Mouse (Mus musculus): ENCODE results near the gene Prok1. TPM values are rescaled to one million over a fixed set of nuclear protein-coding genes. Genes with fewer than 3 reads are reported as not detected.

The Prok1 gene
- polyA plus RNA-seq, 1 experiment, result 0.04 TPM

DNA sequence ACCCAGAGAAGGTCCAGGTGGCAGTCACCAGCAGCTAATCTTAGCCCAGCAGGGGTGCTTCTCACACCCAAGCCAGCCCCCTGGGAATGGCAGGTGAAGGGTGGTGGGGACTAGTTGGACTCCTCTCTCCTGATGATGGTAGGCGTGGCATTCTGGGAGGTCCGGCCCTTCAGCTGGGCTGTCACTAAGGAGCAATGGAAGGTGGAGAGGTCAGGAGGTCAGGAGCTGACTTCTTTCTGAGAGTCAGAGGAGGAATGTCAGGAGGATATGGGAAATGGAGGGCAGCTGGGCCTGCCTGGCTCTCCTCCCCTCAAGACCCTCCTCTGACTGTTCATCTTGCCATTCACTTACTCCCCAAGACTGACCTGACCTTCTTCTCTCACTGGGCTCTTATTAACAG is 1.5 kb downstream of the Prok1 start:
- DNase-seq (ENCODE audit: low spot score), result no peak

DNA sequence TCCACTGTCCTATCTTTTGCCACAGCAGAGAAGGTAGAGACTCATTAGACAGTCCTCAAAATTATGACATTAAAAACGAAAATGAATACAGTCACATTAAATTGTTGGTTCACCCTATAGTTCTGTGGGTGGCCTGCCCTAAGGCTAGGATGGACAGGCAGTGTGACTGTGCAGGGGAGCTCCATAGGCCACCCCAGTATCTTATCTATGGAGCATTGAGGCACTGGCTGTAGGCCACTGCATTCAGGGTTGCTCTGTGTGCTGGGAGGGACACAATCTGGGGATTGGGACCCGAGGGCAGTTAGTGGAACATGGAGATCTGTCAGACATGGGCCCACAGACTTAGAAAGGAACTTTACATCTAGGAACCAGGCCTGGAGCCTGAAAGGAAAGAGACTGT is 5.6 kb downstream of the Prok1 start:
- no peak for DNase-seq (ENCODE audit: low spot score)

DNA sequence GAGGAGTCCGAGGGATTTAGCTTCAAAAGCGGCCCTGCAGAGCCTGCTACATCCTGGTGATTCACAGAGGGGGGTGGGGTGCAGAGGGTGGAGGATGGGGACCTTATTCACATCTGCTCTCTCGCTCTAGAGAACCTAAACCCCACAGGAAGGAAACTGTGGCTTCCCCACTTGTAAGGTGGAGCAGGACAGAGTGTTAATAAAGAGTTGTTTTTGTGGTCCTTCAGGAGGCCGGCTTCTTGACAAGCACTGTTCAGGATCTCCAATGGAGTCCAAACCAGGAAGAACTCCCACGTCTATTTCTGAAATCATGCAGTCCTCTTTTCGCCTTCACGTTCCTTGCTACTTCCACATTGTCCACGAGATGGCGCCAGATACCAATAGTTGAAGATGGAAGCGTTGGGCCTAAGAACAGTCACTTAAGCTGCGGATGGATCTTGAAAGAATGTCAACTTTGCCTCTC is 6.1 kb downstream of the Prok1 start:
- DNase-seq (ENCODE audit: low spot score), result peak; percentile 58

- no peak for DNase-seq (ENCODE audit: low spot score)
Measured at GRCm38 (mm10) chr3:107231202-107231601, 8.3 kb downstream of the Prok1 start.

DNA sequence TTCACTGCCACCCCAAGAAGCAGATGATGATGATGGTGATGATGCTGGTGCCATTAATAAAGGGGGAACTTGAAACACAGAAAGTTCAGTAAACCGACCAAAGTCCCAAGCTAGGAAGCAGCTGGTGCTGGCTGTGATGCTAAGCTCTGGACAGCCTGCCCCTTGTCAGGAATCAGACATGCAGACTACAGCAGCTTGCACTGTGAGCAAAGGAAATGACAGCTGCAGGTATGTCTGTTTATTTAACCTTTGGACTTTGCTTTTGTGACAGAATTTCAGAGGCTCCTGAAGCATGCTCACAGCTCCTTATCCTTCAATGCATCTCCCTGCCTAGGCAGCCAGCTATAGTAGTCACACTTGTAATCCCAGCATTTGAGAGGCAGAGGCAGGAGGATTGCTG is 9.0 kb downstream of the Prok1 start, which contains the start of gene A630076J17Rik:
Gene A630076J17Rik (plus strand): TSS at position 88 of the 400 bp plus-strand sequence.
- no peak for DNase-seq (ENCODE audit: low spot score)

GRCm38 (mm10) chr3:107229822-107230221 is 9.7 kb downstream of the Prok1 start:
- no peak for DNase-seq (ENCODE audit: low spot score)

DNA sequence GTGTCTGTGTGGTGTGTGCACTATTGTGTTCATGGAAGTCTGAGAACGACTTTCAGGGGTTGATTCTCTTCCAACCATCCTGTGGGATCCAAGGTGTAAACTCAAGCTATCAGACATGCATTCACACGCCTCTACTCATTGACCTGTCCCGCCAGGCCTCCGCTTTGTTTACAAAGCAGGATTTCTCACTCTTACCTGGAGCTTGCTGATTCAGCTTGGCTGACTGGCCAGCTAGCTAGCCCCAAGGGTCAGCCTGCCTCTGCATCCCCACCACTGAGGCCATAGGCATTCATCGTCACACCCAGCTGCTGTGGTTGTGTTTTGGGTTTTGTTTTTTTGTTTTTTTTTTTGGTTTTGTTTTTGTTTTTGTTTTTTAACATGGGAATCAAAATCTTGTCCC is 10.3 kb downstream of the Prok1 start:
- DNase-seq (ENCODE audit: low spot score), result no peak

DNA sequence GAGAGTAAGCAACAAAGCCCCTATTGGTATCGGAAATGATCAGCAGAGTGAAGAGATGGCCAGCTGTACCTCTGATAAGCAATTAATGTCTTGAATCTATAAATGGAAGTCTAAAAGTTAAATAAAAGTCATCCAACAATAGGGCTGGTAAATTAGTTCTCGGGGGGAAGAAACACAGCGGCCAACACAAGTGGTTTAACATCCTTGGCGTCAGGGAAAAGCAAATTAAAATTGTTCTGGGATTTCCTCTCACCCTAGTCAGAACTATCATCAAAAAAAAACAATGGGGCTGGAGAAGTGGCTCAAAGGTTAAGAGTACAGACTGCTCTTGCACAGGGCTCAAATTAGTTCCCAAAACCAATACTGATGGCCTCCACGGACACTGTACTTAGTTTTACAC is 13.7 kb downstream of the Prok1 start:
- no peak for DNase-seq (ENCODE audit: low spot score)

DNA sequence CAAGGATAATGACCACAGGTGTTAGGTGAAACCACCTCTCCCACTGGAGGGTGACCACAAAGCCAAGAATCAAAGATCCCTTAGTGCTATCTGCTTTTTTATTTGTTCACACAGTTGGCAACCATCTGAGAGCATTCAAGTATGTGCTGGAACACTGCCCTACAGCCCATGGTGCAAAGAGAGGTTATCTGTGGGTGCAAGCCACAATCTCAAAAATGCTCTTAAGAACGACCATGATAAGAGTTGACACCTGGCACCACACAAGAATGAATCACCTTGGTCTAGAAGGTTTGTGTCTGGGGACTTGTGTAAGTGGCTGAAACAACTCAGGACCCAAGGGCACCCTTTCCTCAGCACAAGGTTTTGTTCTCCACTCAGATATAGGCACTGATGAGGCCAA is 16.3 kb downstream of the Prok1 start:
- no peak for DNase-seq (ENCODE audit: low spot score)

DNA sequence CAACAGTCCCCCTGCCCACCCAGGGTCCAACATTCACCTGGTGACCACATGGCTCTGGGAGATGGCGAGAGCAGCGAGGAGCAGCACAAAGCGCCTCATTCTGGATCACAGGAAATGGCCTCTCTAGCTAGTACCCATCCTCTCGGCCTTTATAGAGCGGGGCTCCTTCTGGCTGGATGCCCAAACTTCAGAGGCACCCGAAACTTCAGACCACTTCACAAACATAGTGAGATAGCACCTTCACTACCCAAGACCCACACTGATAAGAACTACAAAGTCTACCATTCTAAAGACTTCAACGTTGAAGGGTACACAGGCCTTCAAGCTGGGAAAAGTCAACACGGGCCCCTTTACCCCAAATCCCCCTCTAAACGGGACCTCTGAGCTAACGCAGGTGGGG is 17.9 kb downstream of the Prok1 start, which contains the start of gene Cym:
Gene Cym (minus strand): TSS at position 125 of the 400 bp plus-strand sequence.
- no peak for DNase-seq (ENCODE audit: low spot score)

DNA sequence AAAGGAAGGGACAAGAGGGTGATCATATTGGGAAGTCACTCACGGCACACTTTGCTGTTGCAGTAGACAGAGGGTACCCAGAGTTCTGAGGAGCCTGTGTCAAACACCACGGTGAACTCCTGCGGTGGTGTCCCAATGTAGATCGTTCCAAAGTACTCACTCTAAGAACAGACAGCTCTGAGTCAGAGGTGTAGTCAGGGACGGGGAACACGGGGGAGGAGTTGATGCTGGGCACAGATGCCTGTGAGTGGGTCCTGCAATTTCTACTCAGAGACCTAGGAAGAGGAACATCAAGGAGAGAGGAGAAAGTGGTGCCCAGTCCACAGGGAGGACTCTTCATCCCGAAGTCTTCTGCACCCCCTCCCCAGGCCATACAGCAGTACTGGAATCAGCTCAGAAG is 20.9 kb downstream of the Prok1 start:
- DNase-seq (ENCODE audit: low spot score), result no peak

DNA sequence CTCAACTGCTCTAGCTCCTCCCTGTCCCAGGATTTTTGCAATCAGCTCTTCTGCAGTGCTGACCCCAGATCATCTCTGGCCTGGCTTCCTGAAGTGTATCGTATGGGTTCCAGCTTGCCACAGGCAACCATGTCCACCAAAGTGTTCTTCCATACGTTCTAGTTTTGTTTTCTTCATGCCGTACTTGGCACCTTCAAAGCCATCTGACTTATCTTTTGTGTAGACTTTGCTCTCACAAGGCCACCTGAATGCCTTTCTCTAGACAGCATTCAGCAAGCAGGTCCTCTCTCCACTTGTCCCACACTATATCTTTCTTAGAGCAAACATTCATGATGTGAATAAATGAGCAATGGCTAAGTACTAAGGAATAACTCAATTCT is 22.4 kb downstream of the Prok1 start:
- DNase-seq (ENCODE audit: low spot score), result no peak

DNA sequence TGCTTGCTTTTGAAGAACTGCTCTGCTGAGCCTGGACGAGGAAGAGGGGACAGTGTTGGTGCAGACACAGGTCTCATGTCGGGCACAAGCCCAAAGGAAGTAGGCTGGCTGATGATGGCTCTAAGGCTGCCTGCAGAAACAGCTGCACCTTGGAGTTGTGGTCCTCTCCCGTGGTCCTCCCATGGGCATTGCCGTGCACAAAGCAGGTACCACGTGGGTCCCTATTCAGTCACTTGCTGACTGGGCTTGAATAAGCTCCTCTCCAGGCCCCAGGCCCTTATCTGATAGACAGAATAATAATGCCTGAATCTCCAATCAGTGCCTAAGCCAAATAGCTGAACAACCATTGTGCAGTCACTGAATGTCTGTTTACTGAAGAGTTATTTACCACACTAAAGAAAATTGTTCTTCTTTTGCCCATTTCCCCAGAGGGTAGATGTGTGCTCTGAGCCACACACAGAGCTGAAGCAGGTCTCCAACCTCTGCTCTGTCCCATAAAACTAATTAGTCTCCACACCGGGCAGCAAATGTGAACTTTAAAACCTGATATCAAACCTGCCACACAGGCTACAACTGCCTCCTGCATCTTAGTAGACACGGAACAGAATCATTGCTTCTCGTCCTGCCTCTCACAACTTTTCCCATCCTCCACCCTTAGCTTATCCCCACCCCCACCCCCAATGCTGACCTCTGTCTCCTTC is 23.0 kb downstream of the Prok1 start:
- DNase-seq (ENCODE audit: low spot score), result no peak

- no peak for DNase-seq (ENCODE audit: low spot score)
Measured at GRCm38 (mm10) chr3:107214606-107215005, 24.9 kb downstream of the Prok1 start.

GRCm38 (mm10) chr3:107207625-107208253 is 31.8 kb downstream of the Prok1 start:
- DNase-seq (ENCODE audit: low spot score), result no peak

DNA sequence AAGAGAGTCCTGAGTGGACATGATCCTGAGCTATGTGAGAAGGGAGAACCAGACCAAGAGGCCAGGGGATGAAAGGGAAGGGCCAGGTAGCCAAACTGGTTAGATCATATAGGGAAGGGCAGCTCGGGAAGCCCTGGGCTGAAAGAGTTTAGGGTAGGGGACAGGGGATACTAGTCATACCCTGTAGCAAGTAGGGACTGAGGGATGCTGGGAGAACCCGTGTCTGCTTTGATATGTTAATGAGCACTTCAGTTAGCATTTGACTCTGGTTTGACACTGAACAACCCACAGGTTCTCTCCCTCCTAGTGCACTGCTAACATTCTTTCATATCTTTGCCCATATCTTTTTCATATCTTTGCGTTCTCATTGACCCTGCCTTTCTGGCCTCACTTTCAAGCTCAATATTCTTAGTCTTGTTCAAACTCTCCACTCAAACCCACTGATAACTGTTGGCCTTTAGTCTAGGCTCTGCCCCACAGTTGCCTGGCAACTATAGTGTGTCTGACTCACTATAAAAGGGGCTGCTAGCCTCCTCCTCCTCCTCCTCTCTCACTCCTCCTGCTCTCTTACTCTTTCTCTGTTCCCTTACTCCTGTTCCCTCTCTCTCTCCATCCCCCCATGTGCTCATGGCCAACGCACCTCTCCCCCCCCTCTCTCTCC is 32.9 kb downstream of the Prok1 start:
- DNase-seq (ENCODE audit: low spot score), result no peak

DNA sequence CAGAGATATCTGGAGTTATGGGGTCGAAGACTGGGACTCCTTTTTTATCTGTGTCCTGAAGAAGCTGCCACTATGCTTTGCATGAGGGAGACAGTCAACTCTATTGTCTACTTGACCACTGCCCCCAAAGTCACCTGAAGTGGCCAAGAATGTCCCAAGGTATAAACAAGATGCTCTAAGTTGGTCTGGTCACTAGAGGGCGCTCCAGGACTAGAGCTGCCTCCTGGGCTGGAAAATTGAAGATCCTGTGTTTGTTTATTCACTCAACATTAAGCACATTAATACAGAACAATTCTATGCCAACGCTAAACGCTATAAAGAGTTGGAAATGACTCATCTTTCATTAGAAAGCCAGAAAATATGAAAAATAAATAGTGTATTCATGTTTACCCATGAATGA is 33.5 kb downstream of the Prok1 start:
- DNase-seq (ENCODE audit: low spot score), result peak; percentile 42

DNA sequence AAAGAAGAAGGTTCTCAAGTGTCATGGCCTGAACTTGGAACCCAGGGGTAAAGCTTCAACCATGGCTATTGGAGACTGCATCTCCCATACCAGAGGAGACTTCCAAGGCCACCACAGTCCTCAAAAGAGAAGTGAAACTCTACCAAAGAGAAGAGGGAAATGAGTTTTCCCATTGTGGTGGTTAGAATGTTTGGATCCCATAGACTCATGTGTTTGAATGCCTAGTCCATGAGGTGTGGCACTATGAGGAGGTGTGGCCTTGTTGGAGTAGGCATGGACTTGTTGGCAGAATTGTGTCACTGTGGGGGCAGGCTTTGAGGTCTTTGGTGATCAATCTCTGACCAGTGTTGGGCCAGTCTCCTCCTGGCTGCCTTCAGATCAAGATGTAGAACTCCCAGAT is 34.3 kb downstream of the Prok1 start:
- DNase-seq (ENCODE audit: low spot score), result no peak

GRCm38 (mm10) chr3:107204413-107204812 is 35.1 kb downstream of the Prok1 start:
- no peak for DNase-seq (ENCODE audit: low spot score)

GRCm38 (mm10) chr3:107201310-107202180 is 38.0 kb downstream of the Prok1 start:
- no peak for DNase-seq (ENCODE audit: low spot score)

GRCm38 (mm10) chr3:107188226-107188899 is 51.1 kb downstream of the Prok1 start:
- DNase-seq (ENCODE audit: low spot score), result no peak

Data from urinary bladder, adult 2 months (tissue).